Mouse (Mus musculus) ES-E14 (cell line): ENCODE results near the gene Cbr4. TPM values are rescaled to one million over a fixed set of nuclear protein-coding genes. Genes with fewer than 3 reads are reported as not detected.

Experiments
- DNase-seq: peaks from one replicate; pipeline ENCODE4 v3.0.0-alpha.2; 2013; ENCODE audit warnings: low read depth, low spot score
- H3K27ac ChIP-seq: 2 replicates; pipeline ENCODE4 v1.5.1; 2012; ENCODE audit warnings: low read depth, mild to moderate bottlenecking, low read length, moderate library complexity, mixed read lengths; ENCODE audit not compliant: poor library complexity, insufficient read depth, severe bottlenecking
- H3K36me3 ChIP-seq: 2 replicates; pipeline ENCODE4 v1.6.1; 2012; ENCODE audit warnings: mild to moderate bottlenecking, low read length, moderate library complexity, mixed read lengths; ENCODE audit not compliant: control insufficient read depth, poor library complexity, insufficient read depth, severe bottlenecking
- H3K4me1 ChIP-seq, 2 experiments: fragments of 150-350 bp in 1 of 2; sonication (generic) in 1 of 2; 2 replicates each; pipeline ENCODE4 v1.6.1; 2012; ENCODE audit warnings: low read length in 2 of 2, mild to moderate bottlenecking in 1 of 2, mixed read lengths in 1 of 2; ENCODE audit not compliant: control insufficient read depth in 2 of 2, insufficient read depth in 2 of 2, poor library complexity in 1 of 2
- H3K4me3 ChIP-seq, 2 experiments: fragments of 150-350 bp in 1 of 2; sonication (generic) in 1 of 2; 2 replicates each; pipeline ENCODE4 v1.5.1; 2012; ENCODE audit warnings: low read length in 2 of 2, low read depth in 1 of 2, mild to moderate bottlenecking in 1 of 2, mixed read lengths in 1 of 2; ENCODE audit not compliant: insufficient read depth in 1 of 2, poor library complexity in 1 of 2, severe bottlenecking in 1 of 2
- H3K9ac ChIP-seq: 2 replicates; pipeline ENCODE4 v1.6.1; 2012; ENCODE audit warnings: low read depth, mild to moderate bottlenecking, low read length, mixed read lengths; ENCODE audit not compliant: poor library complexity, insufficient read depth, severe bottlenecking
- H3K9me3 ChIP-seq: fragments of 150-350 bp; sonication (generic); 2 replicates; pipeline ENCODE4 v1.6.1; 2012; ENCODE audit warnings: low read depth, mild to moderate bottlenecking, low read length; ENCODE audit not compliant: control insufficient read depth, insufficient read depth
- CHD2 ChIP-seq: IDR thresholded peaks from 2 replicates; pipeline ENCODE4 v1.6.1; 2014; ENCODE audit warnings: mild to moderate bottlenecking, low read depth, low read length, inconsistent platforms
- HCFC1 ChIP-seq: IDR thresholded peaks from 2 replicates; pipeline ENCODE4 v1.6.1; 2012; ENCODE audit warnings: low read length, inconsistent platforms, borderline replicate concordance; ENCODE audit not compliant: insufficient read depth
- MAFK ChIP-seq: IDR thresholded peaks from 2 replicates; pipeline ENCODE4 v1.6.1; 2014; ENCODE audit warnings: mild to moderate bottlenecking, low read depth, low read length, inconsistent platforms; ENCODE audit not compliant: insufficient read depth
- ZC3H11A ChIP-seq: IDR thresholded peaks from 2 replicates; pipeline ENCODE4 v1.6.1; 2012; ENCODE audit warnings: low read depth, mild to moderate bottlenecking, inconsistent platforms, low read length, borderline replicate concordance
- ZNF384 ChIP-seq: IDR thresholded peaks from 2 replicates; pipeline ENCODE4 v1.6.1; 2012; ENCODE audit warnings: low read depth, low read length, inconsistent platforms
- in situ Hi-C, 2 experiments: fragments of 600-800 bp; cut with MboI; formaldehyde crosslinking; loops; one replicate each; pipeline ENCODE4 v1.15.1; 2025; ENCODE audit warnings: low sequenced_read_pairs in 2 of 2, inconsistent platforms in 1 of 2; ENCODE audit not compliant: unreplicated experiment in 2 of 2
- total RNA-seq: library from RNA; depleted of rRNA; stranded (reverse); fragments of 300-350 nt; gene quantifications from 2 replicates; pipeline ENCODE4 v1.2.3, GENCODE M21; 2012

The Cbr4 gene
- total RNA-seq, 1 experiment = 17.5 TPM

- peaks cover 21% of the 10 kb centered on the region for H3K36me3 ChIP-seq
- TF ChIP-seq ZNF384 (peak; percentile 64), HCFC1 (no peak), ZC3H11A (peak; percentile 77)
- no peak overlapping the region; the same call in 1 of the 2 replicates for H3K27ac ChIP-seq
- peaks cover 8 to 10% of the 10 kb centered on the region in 2 experiments; a peak in 3 of 4 replicates for H3K4me1 ChIP-seq
- H3K9ac ChIP-seq = no peak overlapping the region
- no peaks in the 10 kb centered on the region for H3K9me3 ChIP-seq
- no peak overlapping the region; a peak in 1 of 4 replicates for H3K4me3 ChIP-seq
- in situ Hi-C loops = no loop called here
- no peak for DNase-seq
Measured at GRCm38 (mm10) chr8:61515931-61516744, 28.6 kb downstream of the Cbr4 start.

- Histone ChIP-seq H3K9ac (no peak overlapping the region), H3K9me3 (no peaks in the 10 kb centered on the region), H3K4me1 (peaks cover 8 to 10% of the 10 kb centered on the region in 2 experiments; a peak in 3 of 4 replicates), H3K4me3 (no peak overlapping the region; a peak in 1 of 4 replicates), H3K27ac (no peak overlapping the region; the same call in 1 of the 2 replicates), H3K36me3 (peaks cover 21% of the 10 kb centered on the region)
- TF ChIP-seq ZNF384 (no peak), CHD2 (no peak), ZC3H11A (no peak)
- in situ Hi-C loops = no loop called here
- no peak for DNase-seq
Measured at GRCm38 (mm10) chr8:61516745-61517501, 29.4 kb downstream of the Cbr4 start.

- Histone ChIP-seq H3K9ac (no peak overlapping the region), H3K9me3 (no peaks in the 10 kb centered on the region), H3K36me3 (peaks cover 20% of the 10 kb centered on the region), H3K4me1 (peaks cover 8 to 10% of the 10 kb centered on the region in 2 experiments; a peak in 3 of 4 replicates), H3K27ac (no peak overlapping the region), H3K4me3 (no peak overlapping the region)
- in situ Hi-C loops = no loop called here
- DNase-seq = no peak
- TF ChIP-seq CHD2 = no peak
- no peak for TF ChIP-seq MAFK
- TF ChIP-seq ZNF384 = no peak
- TF ChIP-seq HCFC1 = no peak
- no peak for TF ChIP-seq ZC3H11A
Measured at GRCm38 (mm10) chr8:61517502-61518185, 30.1 kb downstream of the Cbr4 start.

- Histone ChIP-seq H3K9ac (no peak overlapping the region), H3K4me3 (no peak overlapping the region), H3K36me3 (peaks cover 14% of the 10 kb centered on the region), H3K9me3 (no peaks in the 10 kb centered on the region), H3K4me1 (peaks cover 3 to 5% of the 10 kb centered on the region in 2 experiments; a peak in 2 of 4 replicates), H3K27ac (no peak overlapping the region)
- no peak for DNase-seq
- TF ChIP-seq CHD2 (no peak), ZC3H11A (0 out of 2 replicates have a peak, but pooled peaks have one; percentile 19), ZNF384 (no peak), MAFK (no peak)
- in situ Hi-C loops = no loop called here
Measured at GRCm38 (mm10) chr8:61522132-61522531, 34.6 kb downstream of the Cbr4 start.
